Mouse (Mus musculus) 3134 (cell line): ENCODE results near the gene Kbtbd7.
"Not testable (repeated sequence)": the region's sequence is repeated elsewhere in the genome, so short reads cannot be mapped to it uniquely, and the experiment has no call there.

ENCODE experiments used
- DNase-seq: peaks from one replicate; pipeline ENCODE4 v3.0.0-alpha.2; 2011; ENCODE audit warnings: low spot score; ENCODE audit not compliant: insufficient read length; ENCODE audit errors: extremely low read depth

The Kbtbd7 gene

DNA sequence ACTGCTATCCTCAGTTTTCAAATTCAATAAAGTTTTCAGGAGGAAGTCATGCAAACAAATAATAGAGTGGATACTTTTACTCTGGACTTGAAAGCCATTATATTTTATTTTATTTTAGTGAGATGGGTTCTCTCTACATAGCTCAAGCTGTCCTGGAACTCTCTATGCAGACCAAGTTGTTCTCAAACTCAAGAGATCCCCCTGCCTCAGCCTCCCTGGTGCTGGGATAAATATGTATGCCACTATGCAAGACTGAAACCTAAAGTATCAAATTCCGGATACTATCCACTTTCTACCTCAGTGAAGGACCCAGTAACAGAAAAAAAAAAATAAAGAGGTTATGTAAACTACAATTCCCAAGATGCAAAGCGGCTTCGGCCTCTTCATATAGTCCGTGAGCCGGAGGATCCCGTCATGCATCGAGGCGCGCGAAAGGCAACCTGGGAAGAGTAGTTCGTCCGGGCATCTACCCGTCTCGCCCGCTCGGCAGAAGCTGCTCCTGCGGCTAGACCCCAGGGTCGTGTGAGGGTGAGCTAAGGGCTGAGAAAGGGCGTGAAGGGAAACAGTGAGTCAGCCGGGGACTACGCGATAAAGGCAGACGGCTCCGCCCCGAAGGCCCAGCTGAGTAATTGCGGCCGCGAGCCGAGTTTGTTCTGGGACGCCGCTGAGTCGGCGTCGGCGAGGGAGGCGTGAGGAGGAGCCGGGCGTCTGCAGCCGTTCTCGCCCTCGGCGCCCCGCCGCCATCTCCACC, at the start of gene Kbtbd7:
TSS of gene Kbtbd7 (plus strand) at position 533 of the 751 bp plus-strand sequence.
- peak; percentile 3 for DNase-seq

DNA sequence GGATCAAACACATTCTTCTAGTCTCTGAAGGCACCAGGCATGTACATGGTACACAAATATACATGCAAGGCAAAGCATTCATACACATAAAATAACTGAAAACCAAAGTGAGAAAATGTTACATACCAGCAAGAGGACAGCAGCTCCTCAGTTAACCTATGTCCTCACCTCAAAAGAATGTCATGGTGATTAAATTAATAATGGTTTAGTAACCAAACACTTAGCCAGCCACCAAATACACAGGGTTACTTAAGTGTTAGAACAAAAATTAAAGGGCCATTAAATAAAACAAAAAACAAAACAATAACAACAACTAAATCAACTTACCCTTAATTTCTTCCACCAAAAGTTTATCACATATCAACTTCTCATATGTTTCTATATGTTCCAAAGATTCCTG, 49.3 kb upstream of the Kbtbd7 start:
- no peak for DNase-seq

DNA sequence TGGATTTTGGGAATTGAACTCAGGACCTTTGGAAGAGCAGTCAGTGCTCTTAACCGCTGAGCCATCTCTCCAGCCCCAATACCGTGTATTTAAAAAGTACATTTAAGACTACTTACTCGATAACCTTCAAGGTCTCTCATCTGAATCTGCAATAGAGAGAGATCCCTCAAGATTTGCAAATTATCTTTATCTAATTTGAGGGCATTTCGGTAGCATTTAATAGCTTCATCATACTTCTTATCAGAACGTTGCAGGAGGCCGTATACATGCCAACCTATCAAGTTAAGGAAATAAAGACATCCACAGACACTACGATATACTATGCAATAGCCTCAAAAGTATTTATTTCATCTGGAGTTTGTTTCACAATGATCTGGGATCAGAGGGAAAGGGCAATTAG, 43.2 kb upstream of the Kbtbd7 start:
- no peak for DNase-seq

DNA sequence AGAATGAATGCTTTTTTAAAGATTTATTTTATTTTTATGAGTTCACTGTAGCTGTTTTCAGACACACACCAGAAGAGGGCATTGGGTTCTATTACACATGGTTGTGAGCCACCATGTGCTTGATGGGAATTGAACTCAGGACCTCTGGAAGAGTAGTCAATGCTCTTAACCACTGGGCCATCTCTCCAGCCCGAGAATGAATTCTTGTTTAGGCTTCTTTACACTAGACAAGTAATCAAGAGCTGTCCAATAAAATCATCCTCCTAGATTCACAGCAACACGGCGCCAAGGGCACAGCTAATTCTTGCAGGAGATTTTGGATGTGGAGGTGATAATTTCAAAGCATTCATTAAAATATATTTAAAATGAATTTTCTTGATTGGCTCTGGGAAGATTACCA, 38.0 kb upstream of the Kbtbd7 start:
- DNase-seq = no peak

DNA sequence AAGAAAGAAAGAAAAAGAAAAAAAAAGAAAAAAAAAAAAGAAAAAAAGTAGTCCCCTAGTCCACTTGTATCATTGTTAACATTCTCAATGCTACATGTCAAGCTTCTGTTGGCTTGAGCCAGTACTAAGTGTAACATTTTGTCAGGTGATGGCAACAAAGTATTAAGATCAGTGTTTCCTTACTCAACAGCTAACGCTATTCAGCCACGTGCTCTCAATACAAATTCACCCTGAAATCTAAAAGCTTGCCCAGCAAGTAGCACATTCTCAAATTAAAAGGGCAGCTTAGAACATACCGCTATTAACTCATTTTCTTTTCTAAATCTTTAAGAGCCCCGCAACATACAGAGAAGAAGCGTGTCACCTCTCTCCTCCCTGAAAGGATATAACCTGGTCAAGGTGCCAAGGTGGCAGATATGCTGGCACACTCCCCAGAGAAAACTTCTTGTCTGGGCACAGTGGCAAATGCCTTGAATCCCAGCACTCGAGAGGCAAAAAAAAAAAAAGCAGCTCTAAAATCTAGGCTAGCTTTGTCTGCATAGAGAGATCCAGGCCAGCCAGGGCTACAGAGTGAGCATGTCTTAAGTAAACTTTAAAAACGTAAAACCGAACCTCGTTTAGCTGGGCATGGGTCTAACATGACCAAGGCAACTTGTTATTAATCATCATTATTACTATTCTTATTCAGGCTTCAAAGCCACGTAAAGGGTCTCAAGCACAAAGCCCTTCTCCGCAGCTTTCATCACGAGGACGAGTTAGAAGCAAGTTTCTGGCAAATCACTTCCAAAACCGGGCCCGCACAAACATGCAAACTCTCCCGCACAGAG, 36.7 kb upstream of the Kbtbd7 start:
- DNase-seq = no peak

DNA sequence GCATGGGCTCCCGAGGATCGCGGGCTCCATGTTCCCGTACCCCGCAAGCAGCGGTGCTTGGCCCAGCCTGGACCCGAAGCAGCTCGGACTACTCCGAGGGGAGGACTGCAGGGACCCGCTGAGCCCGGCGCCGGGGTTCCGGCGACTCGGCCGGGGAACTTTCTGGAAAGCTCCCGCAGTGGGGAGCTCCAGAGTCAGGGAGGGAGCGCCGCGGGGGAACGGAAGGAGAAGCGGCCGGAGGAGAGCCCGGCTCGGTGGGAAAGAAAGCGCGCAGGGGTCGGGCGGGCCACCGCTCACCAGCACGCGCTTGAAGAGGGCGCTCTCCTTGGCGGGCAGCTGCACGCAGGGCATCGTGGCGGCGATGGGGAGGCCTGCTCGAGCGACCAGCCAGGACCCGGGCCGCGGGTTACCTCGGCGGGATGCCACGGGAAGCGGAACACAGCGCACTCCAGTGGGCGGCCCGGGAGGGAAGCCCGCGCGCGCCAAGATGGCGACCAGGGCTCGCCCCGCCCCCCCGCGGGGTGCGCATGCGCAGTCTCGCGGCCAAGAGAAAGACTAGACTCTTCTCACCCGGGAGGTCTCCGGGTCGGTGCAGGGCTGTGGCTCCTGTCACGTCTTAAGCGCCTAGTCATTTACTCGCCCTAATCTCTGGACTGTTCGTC, 35.9 kb upstream of the Kbtbd7 start, which contains the start of gene Naa16:
TSS of gene Naa16 (minus strand) at position 514 of the 662 bp plus-strand sequence.
- peak; percentile 90 for DNase-seq

DNA sequence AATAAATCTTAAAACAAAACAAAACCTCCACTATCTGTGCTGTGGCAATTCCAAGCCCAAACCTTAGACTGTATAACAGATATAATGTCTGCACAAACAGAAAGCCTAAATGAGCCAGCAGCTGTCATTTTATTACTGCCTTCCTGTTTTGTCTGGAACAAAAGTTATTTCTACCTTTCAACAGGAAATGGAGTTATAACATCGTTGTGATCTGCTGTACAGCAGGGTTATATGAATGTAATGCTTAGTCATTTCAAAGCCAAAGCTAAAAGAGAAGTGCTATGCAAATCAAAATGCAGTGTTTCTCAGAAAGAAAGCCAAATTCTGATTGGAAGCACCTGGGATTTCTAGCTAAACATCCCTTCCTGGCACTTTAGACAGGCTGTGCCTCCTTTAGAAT, 33.0 kb upstream of the Kbtbd7 start:
- no peak for DNase-seq

DNA sequence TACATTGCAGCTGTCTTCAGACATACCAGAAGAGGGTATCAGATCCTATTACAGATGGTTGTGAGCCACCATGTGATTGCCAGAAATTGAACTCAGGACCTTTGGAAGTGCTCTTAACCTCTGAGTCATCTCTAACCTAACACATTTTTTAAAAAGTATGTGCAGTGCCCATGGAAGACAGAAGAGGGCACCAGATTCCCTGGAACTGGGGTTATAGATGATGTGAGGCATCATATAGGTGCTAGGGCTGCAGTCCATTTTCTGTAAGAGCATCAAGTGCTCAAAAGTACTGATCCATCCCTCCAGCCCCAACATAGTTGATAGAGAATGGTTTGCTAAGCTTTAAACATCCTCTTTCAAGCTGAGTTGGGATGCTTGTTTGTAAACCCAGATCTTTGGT, 31.7 kb upstream of the Kbtbd7 start:
- DNase-seq = peak; percentile 38

DNA sequence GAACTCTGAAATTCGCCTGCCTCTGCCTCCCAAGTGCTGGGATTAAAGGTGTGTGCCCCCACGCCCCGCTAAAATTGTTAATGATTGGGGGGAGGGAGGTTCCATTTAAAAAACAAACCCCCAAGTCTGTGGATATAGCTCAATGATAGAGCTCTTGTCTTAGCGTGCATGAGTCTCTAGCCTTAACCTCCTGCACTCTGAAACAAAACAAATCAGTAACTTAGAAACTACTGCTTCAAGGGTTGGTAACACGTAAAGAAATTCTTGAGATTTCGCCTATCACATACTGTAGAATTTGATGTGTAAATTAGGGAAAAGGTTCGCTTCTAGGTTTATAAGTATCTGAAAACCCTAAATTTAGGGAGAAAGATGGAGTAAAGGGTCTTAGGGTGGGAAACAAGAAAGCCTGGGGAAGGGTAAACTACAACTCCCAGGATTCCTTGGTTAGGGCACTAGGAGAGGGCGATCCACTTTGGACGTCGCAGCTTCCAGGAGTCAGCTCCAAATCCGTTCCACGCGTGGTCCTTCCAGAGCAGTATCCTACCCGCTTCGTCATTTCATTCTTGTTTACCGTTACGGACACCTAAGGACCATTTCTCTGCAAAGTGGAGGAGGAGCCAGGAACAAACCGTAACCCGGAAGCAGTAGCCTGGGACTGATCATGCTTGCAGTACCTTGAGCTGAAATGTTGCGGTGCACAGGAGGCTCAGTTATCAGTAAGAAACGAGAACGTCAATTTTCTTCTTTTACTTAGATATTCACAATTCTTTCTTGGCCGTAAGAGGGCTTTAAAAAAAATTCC, 28.8 kb upstream of the Kbtbd7 start, which contains the start of gene Mtrf1:
TSS of gene Mtrf1 (plus strand) at position 452 of the 802 bp plus-strand sequence.
- peak; percentile 62 for DNase-seq

DNA sequence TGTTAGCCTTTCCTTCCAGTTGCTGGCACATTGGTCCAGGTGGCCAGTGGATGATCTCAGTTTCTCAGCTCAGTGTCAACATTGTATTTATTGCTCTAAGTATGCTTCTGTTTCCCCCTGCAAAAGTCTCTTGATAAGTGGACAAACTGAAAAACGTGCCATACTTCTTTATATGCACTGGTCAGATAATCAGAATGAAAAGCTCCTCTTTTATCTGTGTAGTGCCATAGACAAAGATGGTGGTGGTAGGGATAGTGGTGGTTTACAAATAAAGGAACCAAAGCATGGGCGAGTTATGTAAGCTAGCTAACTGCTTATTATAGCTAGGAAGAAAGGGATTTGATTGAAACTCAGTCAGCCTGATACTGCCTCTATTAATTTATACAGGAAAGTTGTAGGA, 18.7 kb upstream of the Kbtbd7 start:
- no peak for DNase-seq

DNA sequence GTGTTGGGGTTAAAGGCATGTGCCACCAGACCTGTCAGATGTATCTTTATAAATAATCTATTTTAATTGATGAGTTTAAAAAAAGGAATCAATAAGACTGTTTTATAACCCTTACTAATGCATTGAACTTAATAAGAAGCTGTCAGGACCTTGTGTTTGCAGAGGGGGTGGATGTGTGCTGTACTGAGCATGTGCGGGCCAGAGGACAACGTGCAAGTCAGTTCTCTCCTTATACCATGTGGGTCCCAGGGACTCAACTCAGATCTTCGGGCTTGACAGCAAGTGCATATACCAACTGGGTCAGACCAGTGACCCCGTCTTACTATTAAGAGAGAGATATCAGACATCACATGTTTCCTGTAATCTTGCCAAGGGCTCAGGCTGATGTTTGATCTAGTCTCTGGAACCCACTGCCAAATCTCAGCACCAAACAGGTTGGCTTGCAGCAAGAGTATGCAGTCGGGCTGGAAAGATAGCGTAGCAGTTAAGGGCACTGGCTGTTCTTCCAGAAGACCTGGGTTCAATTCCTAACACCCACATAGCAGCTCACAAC, 17.0 kb upstream of the Kbtbd7 start:
- DNase-seq = no peak

DNA sequence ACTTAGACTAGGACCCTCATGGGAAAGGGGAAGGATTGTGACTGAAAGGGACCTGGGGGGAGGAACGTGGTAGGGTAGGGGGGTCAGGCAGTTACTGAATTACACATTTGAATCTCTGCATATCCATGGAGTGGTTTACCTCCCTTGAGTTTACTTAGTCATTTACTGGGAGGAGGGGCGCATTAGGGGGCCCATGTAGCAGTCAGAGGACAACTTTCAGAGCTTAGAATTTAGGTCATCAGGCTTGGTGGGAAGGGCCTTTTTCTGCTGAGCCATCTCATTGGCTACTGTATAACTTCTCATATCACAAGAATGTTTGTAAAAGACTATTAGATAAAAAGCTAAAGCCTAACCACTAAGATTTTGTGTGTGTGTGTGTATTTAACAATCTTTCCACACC, 15.6 kb upstream of the Kbtbd7 start:
- no peak for DNase-seq

DNA sequence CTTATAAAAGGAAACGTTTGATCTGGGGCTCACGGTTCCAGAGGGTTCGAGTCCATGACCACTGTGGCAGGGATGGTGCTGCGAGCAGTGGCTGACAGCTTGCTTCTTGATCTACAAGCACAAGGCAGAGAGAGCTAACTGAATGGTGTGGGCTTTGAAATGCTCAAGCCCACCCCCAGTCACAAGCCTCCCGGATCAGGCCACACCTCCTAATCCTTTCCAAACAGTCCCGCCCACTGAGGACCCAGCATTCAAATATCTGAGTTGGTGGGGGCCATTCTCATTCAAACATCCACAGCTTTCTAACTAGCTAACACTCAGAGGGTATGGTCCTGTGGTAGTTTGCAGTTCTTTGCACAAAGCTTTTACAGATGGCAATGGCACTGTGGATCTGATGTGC, 13.2 kb upstream of the Kbtbd7 start:
- DNase-seq = no peak

DNA sequence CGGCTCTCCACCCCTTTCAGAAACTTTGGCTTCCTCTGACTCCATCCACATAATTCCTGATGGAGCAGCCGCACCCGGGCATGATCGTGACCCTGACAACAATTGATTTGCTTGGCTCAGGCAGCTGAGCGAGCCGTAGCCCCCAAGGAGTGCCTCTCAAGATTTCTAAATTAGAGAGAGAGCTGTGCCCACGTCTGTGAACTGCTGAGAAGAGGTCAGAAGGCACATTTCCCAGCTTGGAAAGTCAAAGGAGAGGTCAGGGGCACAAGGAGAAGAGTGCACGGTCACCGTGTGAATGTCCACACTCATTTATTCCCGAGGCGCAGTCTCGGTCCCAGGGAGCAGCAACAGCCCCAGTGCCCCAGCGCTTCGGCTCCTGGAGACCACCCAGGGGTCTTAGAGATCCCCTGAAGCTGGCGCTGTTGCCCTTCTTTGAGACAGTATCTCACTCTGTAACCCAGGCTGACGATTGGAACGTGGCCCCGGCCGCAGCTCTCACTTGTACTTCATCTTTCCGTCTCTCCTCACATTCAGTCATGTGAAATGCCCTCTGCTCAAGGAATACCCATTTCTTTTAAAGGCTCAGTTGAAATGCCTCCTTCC, 6.1 kb upstream of the Kbtbd7 start:
- no peak for DNase-seq

DNA sequence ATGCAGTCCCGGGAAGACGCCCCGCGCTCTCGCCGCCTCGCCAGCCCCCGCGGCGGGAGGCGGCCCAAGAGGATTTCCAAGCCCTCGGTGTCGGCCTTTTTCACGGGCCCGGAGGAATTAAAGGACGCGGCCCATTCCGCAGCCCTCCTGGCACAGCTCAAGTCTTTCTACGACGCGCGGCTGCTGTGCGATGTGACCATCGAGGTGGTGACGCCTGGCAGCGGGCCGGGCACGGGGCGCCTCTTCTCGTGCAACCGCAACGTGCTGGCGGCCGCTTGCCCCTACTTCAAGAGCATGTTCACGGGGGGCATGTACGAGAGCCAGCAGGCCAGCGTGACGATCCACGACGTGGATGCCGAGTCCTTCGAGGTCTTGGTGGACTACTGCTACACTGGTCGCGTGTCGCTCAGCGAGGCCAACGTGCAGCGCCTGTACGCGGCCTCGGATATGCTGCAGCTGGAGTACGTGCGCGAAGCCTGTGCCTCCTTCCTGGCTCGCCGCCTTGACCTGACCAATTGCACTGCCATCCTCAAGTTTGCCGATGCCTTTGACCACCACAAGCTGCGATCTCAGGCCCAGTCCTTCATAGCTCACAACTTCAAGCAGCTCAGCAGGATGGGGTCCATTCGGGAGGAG, 537 bp downstream of the Kbtbd7 start:
- not testable (repeated sequence) for DNase-seq

DNA sequence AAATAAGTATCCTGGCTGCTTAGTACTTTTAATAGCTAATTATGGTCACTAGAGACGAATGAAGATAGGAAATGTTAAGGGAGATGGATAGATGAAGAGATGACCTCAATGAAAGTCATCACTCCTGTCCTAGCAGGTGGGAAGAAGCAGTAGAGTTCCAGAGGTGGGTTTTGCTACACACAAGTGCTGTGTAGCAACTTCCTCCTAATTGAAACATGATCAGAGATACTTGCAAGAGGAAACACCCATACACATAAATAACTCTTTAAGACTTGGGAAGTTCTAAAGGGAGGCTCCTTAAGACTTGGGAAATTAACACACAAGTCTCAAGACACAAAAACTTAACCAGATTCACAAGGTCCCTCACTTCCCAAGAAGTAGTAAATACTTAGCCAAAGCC, 7.8 kb downstream of the Kbtbd7 start:
- DNase-seq = no peak

DNA sequence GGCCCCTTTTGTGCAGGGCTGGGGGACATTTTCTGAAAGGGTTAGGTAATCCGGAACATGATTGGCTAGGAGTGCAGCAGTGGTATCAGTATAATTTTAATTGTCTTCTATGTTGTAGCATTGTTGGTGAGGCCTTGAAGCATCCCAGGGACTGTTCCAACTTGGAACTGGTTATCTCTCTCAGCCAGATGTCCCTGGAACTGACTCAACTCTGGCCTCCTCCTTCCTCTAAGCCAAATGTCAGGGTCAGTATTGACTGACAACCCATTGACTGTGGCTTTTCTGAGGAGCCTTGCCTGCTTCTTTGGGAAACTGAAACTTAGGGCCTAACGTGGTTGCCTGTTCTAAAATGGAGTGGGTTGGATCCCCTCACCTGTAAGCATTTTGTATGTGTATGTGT, 14.3 kb downstream of the Kbtbd7 start:
- no peak for DNase-seq

DNA sequence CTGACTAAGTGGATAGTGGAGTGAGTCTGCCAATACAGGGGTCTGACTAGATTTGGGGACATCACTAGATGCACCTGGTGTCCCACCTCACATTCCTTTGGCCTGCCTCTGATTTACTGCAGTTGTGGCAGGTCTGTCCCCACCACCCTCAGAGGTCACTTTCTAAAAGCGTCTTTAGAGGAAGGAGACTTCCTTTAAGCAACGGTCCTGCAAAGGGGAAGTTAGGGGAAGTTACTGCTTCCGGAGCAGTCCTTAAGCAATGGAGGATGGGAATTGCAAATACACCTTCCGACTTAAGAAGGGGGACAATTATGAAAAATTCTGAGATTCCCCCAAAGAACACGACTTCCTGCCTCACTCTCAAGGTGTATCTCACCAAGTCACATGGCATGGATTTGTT, 15.1 kb downstream of the Kbtbd7 start:
- no peak for DNase-seq

DNA sequence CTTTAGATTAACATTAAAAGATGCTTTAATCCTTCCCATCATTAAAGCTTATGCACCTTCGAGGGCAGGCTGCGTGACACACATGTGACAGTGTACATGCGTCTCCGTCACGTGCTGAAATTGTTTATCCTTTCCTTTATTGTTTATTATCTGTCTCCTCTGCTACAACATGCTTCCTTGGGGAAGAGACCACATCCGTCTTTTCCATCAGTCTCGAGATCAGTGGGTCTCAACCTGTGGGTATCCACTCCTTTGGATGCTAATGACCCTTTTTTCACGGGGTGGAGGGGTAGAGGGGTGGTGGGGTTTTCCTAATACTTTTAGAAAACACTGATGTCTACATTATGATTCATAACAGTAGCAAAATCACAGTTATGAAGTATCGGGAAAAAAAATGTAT, 18.3 kb downstream of the Kbtbd7 start:
- DNase-seq = no peak
